Mouse (Mus musculus): ENCODE measurements around the gene Sppl2b. TPM values are rescaled to one million over a fixed set of nuclear protein-coding genes. Genes with fewer than 3 reads are reported as not detected.
A peak's percentile ranks its signal among the peaks of the same experiment; 100 is the strongest.

Gene Sppl2b
- polyA plus RNA-seq, 1 experiment: 173 TPM

DNA sequence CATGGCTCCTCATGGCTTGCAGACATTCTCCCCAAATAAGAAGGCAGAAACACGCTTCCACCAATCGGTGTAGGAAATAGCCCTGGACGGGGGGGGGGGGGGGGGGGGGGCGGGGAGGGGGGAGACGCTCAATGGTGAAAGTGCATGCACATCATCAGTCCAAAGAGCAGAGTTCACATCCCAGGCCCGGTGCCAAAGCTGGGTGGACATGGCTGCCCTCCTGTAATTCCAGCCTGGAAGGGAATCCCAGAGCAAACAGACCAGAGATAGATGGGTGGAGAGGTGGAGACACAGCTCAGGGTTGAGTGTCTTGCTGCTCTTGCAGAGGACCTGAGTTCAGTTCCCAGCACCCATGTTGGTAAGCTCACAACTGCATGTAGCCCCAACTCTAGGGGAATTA lies 15.9 kb downstream of the Sppl2b start:
- no peak for TF ChIP-seq POLR2A (IDR thresholded peaks at IDR 0.05; ENCODE audit: control insufficient read depth, low read depth, low read length)
- no peak for TF ChIP-seq CTCF (IDR thresholded peaks at IDR 0.05; ENCODE audit: control insufficient read depth, insufficient read depth, insufficient replicate concordance, low read depth, low read length)
- Histone ChIP-seq H3K4me1 (ENCODE audit: control insufficient read depth, insufficient read depth, low read length) (no peaks in the 10 kb centered on the region), H3K27ac (ENCODE audit: control insufficient read depth, insufficient read depth, low read depth, low read length) (no peak overlapping the region), H3K36me3 (ENCODE audit: control insufficient read depth, insufficient read depth, low read length) (no peaks in the 10 kb centered on the region), H3K27me3 (ENCODE audit: control insufficient read depth, insufficient read depth, low read length) (no peaks in the 10 kb centered on the region), H3K4me3 (ENCODE audit: control insufficient read depth, low read depth, low read length) (no peak overlapping the region)

GRCm38 (mm10) chr10:80871581-80871980 lies 16.5 kb downstream of the Sppl2b start, which contains the start of gene Tmprss9:
Gene Tmprss9 (plus strand): TSS chr10:80871848.
- Histone ChIP-seq H3K27me3 (ENCODE audit: control insufficient read depth, insufficient read depth, low read length) (no peaks in the 10 kb centered on the region), H3K4me1 (ENCODE audit: control insufficient read depth, insufficient read depth, low read length) (no peaks in the 10 kb centered on the region), H3K4me3 (ENCODE audit: control insufficient read depth, low read depth, low read length) (no peak within 1 kb of the TSS), H3K36me3 (ENCODE audit: control insufficient read depth, insufficient read depth, low read length) (no peaks in the 10 kb centered on the region), H3K27ac (ENCODE audit: control insufficient read depth, insufficient read depth, low read depth, low read length) (no peak within 1 kb of the TSS)
- TF ChIP-seq CTCF (IDR thresholded peaks at IDR 0.05; ENCODE audit: control insufficient read depth, insufficient read depth, insufficient replicate concordance, low read depth, low read length): no peak
- TF ChIP-seq POLR2A (IDR thresholded peaks at IDR 0.05; ENCODE audit: control insufficient read depth, low read depth, low read length): no peak

DNA sequence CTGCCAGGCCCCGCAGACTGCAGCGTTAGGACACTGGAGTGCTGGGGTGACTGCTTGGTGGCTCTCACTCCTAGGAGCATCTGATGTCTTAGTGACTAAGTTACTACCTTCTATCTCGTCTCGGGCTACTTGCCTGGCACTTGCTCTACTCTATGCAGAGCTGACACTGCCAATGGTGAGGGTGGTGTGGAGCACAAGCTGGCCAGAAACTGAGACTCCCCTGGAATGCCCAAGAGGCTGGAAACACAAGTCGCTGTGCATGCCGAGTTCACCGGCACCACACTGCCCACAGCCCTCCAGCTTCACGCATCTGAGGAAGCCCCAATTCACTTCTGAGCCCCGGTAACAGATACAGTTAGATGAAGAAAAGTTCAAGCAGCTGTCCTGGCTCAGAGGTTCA lies 19.0 kb downstream of the Sppl2b start:
- no peak overlapping the region for H3K27ac ChIP-seq (ENCODE audit: control insufficient read depth, insufficient read depth, low read depth, low read length)
- no peak for TF ChIP-seq POLR2A (IDR thresholded peaks at IDR 0.05; ENCODE audit: control insufficient read depth, low read depth, low read length)
- no peak for TF ChIP-seq CTCF (IDR thresholded peaks at IDR 0.05; ENCODE audit: control insufficient read depth, insufficient read depth, insufficient replicate concordance, low read depth, low read length)
- H3K36me3 ChIP-seq (ENCODE audit: control insufficient read depth, insufficient read depth, low read length): no peaks in the 10 kb centered on the region
- no peak overlapping the region for H3K4me3 ChIP-seq (ENCODE audit: control insufficient read depth, low read depth, low read length)
- no peaks in the 10 kb centered on the region for H3K27me3 ChIP-seq (ENCODE audit: control insufficient read depth, insufficient read depth, low read length)
- H3K4me1 ChIP-seq (ENCODE audit: control insufficient read depth, insufficient read depth, low read length): no peaks in the 10 kb centered on the region

DNA sequence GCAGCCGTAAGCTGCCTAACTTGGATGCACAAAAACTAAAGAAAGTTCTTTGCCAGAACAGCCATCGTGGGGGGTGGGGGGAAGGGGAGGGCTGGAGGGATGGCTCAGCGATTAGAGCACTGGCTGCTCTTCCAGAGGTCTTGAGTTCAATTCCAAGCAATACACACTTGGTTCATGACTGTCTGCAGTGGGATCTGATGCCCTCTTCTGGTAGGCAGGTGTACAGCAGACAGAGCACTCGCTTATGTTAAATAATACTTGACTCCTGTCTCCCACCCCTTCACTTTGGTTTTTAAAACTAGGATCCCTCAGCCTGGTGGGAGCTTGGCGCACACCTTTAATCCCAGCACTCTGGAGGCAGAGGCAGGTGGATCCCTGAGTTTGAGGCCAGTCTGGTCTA lies 21.0 kb downstream of the Sppl2b start:
- Histone ChIP-seq H3K4me3 (ENCODE audit: control insufficient read depth, low read depth, low read length) (no peak overlapping the region), H3K27ac (ENCODE audit: control insufficient read depth, insufficient read depth, low read depth, low read length) (no peak overlapping the region)
- TF ChIP-seq POLR2A (IDR thresholded peaks at IDR 0.05; ENCODE audit: control insufficient read depth, low read depth, low read length) (no peak), CTCF (IDR thresholded peaks at IDR 0.05; ENCODE audit: control insufficient read depth, insufficient read depth, insufficient replicate concordance, low read depth, low read length) (no peak; the same call in 1 of the 2 replicates)

GRCm38 (mm10) chr10:80876594-80876993 lies 21.5 kb downstream of the Sppl2b start:
- Histone ChIP-seq H3K27ac (ENCODE audit: control insufficient read depth, insufficient read depth, low read depth, low read length) (no peak overlapping the region), H3K4me1 (ENCODE audit: control insufficient read depth, insufficient read depth, low read length) (peaks cover 3% of the 10 kb centered on the region), H3K4me3 (ENCODE audit: control insufficient read depth, low read depth, low read length) (no peak overlapping the region), H3K27me3 (ENCODE audit: control insufficient read depth, insufficient read depth, low read length) (no peaks in the 10 kb centered on the region), H3K36me3 (ENCODE audit: control insufficient read depth, insufficient read depth, low read length) (no peaks in the 10 kb centered on the region)
- TF ChIP-seq CTCF (IDR thresholded peaks at IDR 0.05; ENCODE audit: control insufficient read depth, insufficient read depth, insufficient replicate concordance, low read depth, low read length): no peak
- no peak for TF ChIP-seq POLR2A (IDR thresholded peaks at IDR 0.05; ENCODE audit: control insufficient read depth, low read depth, low read length)

More for the DNA sequence above, 21.0 kb downstream of the Sppl2b start:
- Histone ChIP-seq H3K36me3 (ENCODE audit: control insufficient read depth, insufficient read depth, low read length) (no peaks in the 10 kb centered on the region), H3K4me1 (ENCODE audit: control insufficient read depth, insufficient read depth, low read length) (peaks cover 3% of the 10 kb centered on the region), H3K27me3 (ENCODE audit: control insufficient read depth, insufficient read depth, low read length) (no peaks in the 10 kb centered on the region)

- no peaks in the 10 kb centered on the region for H3K27me3 ChIP-seq (ENCODE audit: control insufficient read depth, insufficient read depth, low read length)
- no peaks in the 10 kb centered on the region for H3K36me3 ChIP-seq (ENCODE audit: control insufficient read depth, insufficient read depth, low read length)
Measured at GRCm38 (mm10) chr10:80880131-80880641, 25.1 kb downstream of the Sppl2b start.

GRCm38 (mm10) chr10:80880901-80881300 lies 25.8 kb downstream of the Sppl2b start:
- no peak overlapping the region for H3K27ac ChIP-seq (ENCODE audit: control insufficient read depth, insufficient read depth, low read depth, low read length)
- no peaks in the 10 kb centered on the region for H3K27me3 ChIP-seq (ENCODE audit: control insufficient read depth, insufficient read depth, low read length)
- no peak overlapping the region; the same call in 1 of the 2 replicates for H3K4me3 ChIP-seq (ENCODE audit: control insufficient read depth, low read depth, low read length)
- TF ChIP-seq CTCF (IDR thresholded peaks at IDR 0.05; ENCODE audit: control insufficient read depth, insufficient read depth, insufficient replicate concordance, low read depth, low read length) (no peak), POLR2A (IDR thresholded peaks at IDR 0.05; ENCODE audit: control insufficient read depth, low read depth, low read length) (no peak)
- no peaks in the 10 kb centered on the region for H3K36me3 ChIP-seq (ENCODE audit: control insufficient read depth, insufficient read depth, low read length)
- peaks cover 3% of the 10 kb centered on the region for H3K4me1 ChIP-seq (ENCODE audit: control insufficient read depth, insufficient read depth, low read length)

More at GRCm38 (mm10) chr10:80880131-80880641, 25.1 kb downstream of the Sppl2b start:
- peaks cover 3% of the 10 kb centered on the region for H3K4me1 ChIP-seq (ENCODE audit: control insufficient read depth, insufficient read depth, low read length)
- H3K4me3 ChIP-seq (ENCODE audit: control insufficient read depth, low read depth, low read length): no peak overlapping the region; the same call in 1 of the 2 replicates
- H3K27ac ChIP-seq (ENCODE audit: control insufficient read depth, insufficient read depth, low read depth, low read length): no peak overlapping the region
- no peak for TF ChIP-seq POLR2A (IDR thresholded peaks at IDR 0.05; ENCODE audit: control insufficient read depth, low read depth, low read length)
- TF ChIP-seq CTCF (IDR thresholded peaks at IDR 0.05; ENCODE audit: control insufficient read depth, insufficient read depth, insufficient replicate concordance, low read depth, low read length): peak; percentile 99; the same call in 1 of the 2 replicates
